Mouse (Mus musculus): ENCODE results near the gene Wdr60.

The Wdr60 gene

GRCm38 (mm10) chr12:116183212-116183935 is 79.4 kb downstream of the Wdr60 start:
- DNase-seq (ENCODE audit: extremely low spot score), result no peak

- DNase-seq (ENCODE audit: extremely low spot score), result no peak
Observed at GRCm38 (mm10) chr12:116182376-116182775, 80.4 kb downstream of the Wdr60 start.

GRCm38 (mm10) chr12:116181436-116182050 is 81.3 kb downstream of the Wdr60 start:
- DNase-seq (ENCODE audit: extremely low spot score), result no peak

- DNase-seq (ENCODE audit: extremely low spot score), result no peak
Observed at GRCm38 (mm10) chr12:116176930-116177329, 85.9 kb downstream of the Wdr60 start.

- no peak for DNase-seq (ENCODE audit: extremely low spot score)
Observed at GRCm38 (mm10) chr12:116169666-116170065, 93.2 kb downstream of the Wdr60 start.

GRCm38 (mm10) chr12:116165368-116165767 is 97.5 kb downstream of the Wdr60 start:
- no peak for DNase-seq (ENCODE audit: extremely low spot score)

GRCm38 (mm10) chr12:116159695-116160094 is 103.1 kb downstream of the Wdr60 start:
- DNase-seq (ENCODE audit: extremely low spot score), result no peak

GRCm38 (mm10) chr12:116159223-116159622 is 103.6 kb downstream of the Wdr60 start:
- no peak for DNase-seq (ENCODE audit: extremely low spot score)

- DNase-seq (ENCODE audit: extremely low spot score), result no peak
Observed at GRCm38 (mm10) chr12:116156792-116157532, 105.9 kb downstream of the Wdr60 start.

All from embryo, embryonic 9.5 days (tissue).